Mouse (Mus musculus): Measurements from ENCODE around the gene Wdr25. TPM values are rescaled to one million over a fixed set of nuclear protein-coding genes. Genes with fewer than 3 reads are reported as not detected.

Gene Wdr25
- total and polyA plus RNA-seq, 3 experiments: 8.3 to 12.4 (median 10.8) TPM

DNA sequence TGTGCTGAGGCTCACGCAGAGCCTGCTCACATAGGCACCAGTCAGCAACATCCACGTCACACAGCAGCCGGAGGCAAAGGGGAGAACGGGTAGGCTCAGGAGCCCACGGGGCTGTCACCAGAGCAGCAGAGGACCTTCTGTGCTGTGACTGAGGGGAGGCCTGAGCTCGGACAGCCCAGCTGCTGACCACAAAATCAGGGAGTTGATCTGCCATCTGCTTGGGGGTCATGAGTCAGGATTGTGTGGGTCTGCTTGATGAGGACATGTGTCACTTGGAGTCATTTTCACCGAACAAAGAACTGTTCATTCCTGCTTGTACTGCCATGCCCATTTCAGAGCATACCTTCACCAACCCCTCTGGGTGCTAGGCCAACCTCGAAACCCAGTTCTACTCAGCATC lies 37.2 kb upstream of the Wdr25 start:
- Histone ChIP-seq H3K27me3 (replicated peaks) (no peaks in the 10 kb centered on the region), H3K27ac (ENCODE audit: insufficient read depth, low read depth) (no peak overlapping the region), H3K4me3 (replicated peaks in 1 of 3; ENCODE audit: low read depth in 2 of 3, low read length in 2 of 3, poor library complexity in 1 of 3) (no peak overlapping the region), H3K79me2 (replicated peaks; ENCODE audit: control insufficient read depth, extremely low read depth, insufficient read depth, poor library complexity, severe bottlenecking) (no peaks in the 10 kb centered on the region), H3K9ac (ENCODE audit: insufficient read depth, low read depth) (no peak overlapping the region), H3K4me2 (ENCODE audit: insufficient read depth, low read depth, poor library complexity, severe bottlenecking) (no peak overlapping the region), H3K4me1 (ENCODE audit: control insufficient read depth in 1 of 2, insufficient read depth in 2 of 2) (no peaks in the 10 kb centered on the region), H3K9me3 (replicated peaks; ENCODE audit: low read length) (no peaks in the 10 kb centered on the region), H3K36me3 (replicated peaks in 1 of 2; ENCODE audit: control insufficient read depth in 1 of 2, insufficient read depth in 1 of 2, low read length in 1 of 2) (peaks cover 24 to 55% of the 10 kb centered on the region in 2 experiments)
- dilution Hi-C loops (cut with MboI; ENCODE audit: extremely low pct_ligation_motif_present, extremely low pct_unique_long_range_greater_than_20kb, low sequenced_read_pairs): no loop called here
- in situ Hi-C loops (cut with MboI; ENCODE audit: low pct_ligation_motif_present, low pct_unique_long_range_greater_than_20kb, low sequenced_read_pairs): no loop called here
- DNase-seq (ENCODE audit: extremely low read depth): no peak
- TF ChIP-seq PAX5 (IDR thresholded peaks at IDR 0.05; ENCODE audit: low read length) (no peak), EP300 (IDR thresholded peaks at IDR 0.05; ENCODE audit: low read length) (no peak), ZKSCAN1 (IDR thresholded peaks at IDR 0.05; ENCODE audit: borderline replicate concordance, low read depth, low read length) (no peak), GABPA (IDR thresholded peaks at IDR 0.05; ENCODE audit: insufficient replicate concordance, low read depth, low read length) (no peak), TBP (conservative IDR thresholded peaks at IDR 0.05; ENCODE audit: low read depth, low read length) (no peak), JUN (IDR thresholded peaks at IDR 0.05; ENCODE audit: insufficient read depth, low read depth, low read length) (no peak), KAT2A (IDR thresholded peaks at IDR 0.05; ENCODE audit: insufficient replicate concordance, low read length) (no peak), ZMIZ1 (IDR thresholded peaks at IDR 0.05; ENCODE audit: low read depth, low read length) (no peak), ELF1 (IDR thresholded peaks at IDR 0.05; ENCODE audit: low read depth, low read length) (no peak), ETS1 (conservative IDR thresholded peaks at IDR 0.05; ENCODE audit: low read depth, low read length) (no peak), MAX (IDR thresholded peaks at IDR 0.05; ENCODE audit: low read length) (no peak), TCF12 (IDR thresholded peaks at IDR 0.05; ENCODE audit: low read depth, low read length) (no peak), NRF1 (IDR thresholded peaks at IDR 0.05; ENCODE audit: low read depth, low read length) (no peak), IRF4 (IDR thresholded peaks at IDR 0.05; ENCODE audit: low read depth, low read length) (no peak), HCFC1 (IDR thresholded peaks at IDR 0.05; ENCODE audit: low read depth, low read length) (no peak), MXI1 (IDR thresholded peaks at IDR 0.05; ENCODE audit: low read depth, low read length) (no peak), POLR2A (IDR thresholded peaks at IDR 0.05; ENCODE audit: low read depth, low read length) (no peak)

- H3K79me2 ChIP-seq (replicated peaks; ENCODE audit: control insufficient read depth, extremely low read depth, insufficient read depth, poor library complexity, severe bottlenecking): no peaks in the 10 kb centered on the region
- TF ChIP-seq SMC3 (IDR thresholded peaks at IDR 0.05; ENCODE audit: low read depth, low read length): no peak
- no peak for TF ChIP-seq TBP (conservative IDR thresholded peaks at IDR 0.05; ENCODE audit: low read depth, low read length)
- TF ChIP-seq E2F4 (IDR thresholded peaks at IDR 0.05; ENCODE audit: insufficient replicate concordance, low read depth, low read length): no peak
- no peak for TF ChIP-seq CHD2 (IDR thresholded peaks at IDR 0.05; ENCODE audit: low read length)
- no peak for TF ChIP-seq HCFC1 (IDR thresholded peaks at IDR 0.05; ENCODE audit: low read depth, low read length)
- TF ChIP-seq POLR2AphosphoS2 (IDR thresholded peaks at IDR 0.05; ENCODE audit: low read depth, low read length): no peak
- TF ChIP-seq NELFE (IDR thresholded peaks at IDR 0.05; ENCODE audit: low read depth, low read length): no peak
- no peak for TF ChIP-seq ETS1 (conservative IDR thresholded peaks at IDR 0.05; ENCODE audit: low read depth, low read length)
- no peak for TF ChIP-seq IRF4 (IDR thresholded peaks at IDR 0.05; ENCODE audit: low read depth, low read length)
- TF ChIP-seq GABPA (IDR thresholded peaks at IDR 0.05; ENCODE audit: insufficient replicate concordance, low read depth, low read length): no peak
- TF ChIP-seq PAX5 (IDR thresholded peaks at IDR 0.05; ENCODE audit: low read length): no peak
- TF ChIP-seq ZNF384 (IDR thresholded peaks at IDR 0.05; ENCODE audit: low read depth, low read length): no peak
- TF ChIP-seq ZC3H11A (IDR thresholded peaks at IDR 0.05; ENCODE audit: low read depth, low read length): no peak
- no peak for TF ChIP-seq MAX (IDR thresholded peaks at IDR 0.05; ENCODE audit: low read length)
- TF ChIP-seq RCOR1 (conservative IDR thresholded peaks at IDR 0.05; ENCODE audit: low read depth, low read length): no peak
- TF ChIP-seq JUN (IDR thresholded peaks at IDR 0.05; ENCODE audit: insufficient read depth, low read depth, low read length): no peak
- TF ChIP-seq EP300 (IDR thresholded peaks at IDR 0.05; ENCODE audit: low read length): no peak
- TF ChIP-seq ZKSCAN1 (IDR thresholded peaks at IDR 0.05; ENCODE audit: borderline replicate concordance, low read depth, low read length): no peak
- TF ChIP-seq MXI1 (IDR thresholded peaks at IDR 0.05; ENCODE audit: low read depth, low read length): no peak
- dilution Hi-C loops (cut with MboI; ENCODE audit: extremely low pct_ligation_motif_present, extremely low pct_unique_long_range_greater_than_20kb, low sequenced_read_pairs) (no loop called here), in situ Hi-C loops (cut with MboI; ENCODE audit: low pct_ligation_motif_present, low pct_unique_long_range_greater_than_20kb, low sequenced_read_pairs) (no loop called here)
- H3K9me3 ChIP-seq (replicated peaks; ENCODE audit: low read length): no peaks in the 10 kb centered on the region
- H3K9ac ChIP-seq (ENCODE audit: insufficient read depth, low read depth): no peak overlapping the region
- H3K27me3 ChIP-seq (replicated peaks): no peaks in the 10 kb centered on the region
- no peaks in the 10 kb centered on the region for H3K4me1 ChIP-seq (ENCODE audit: control insufficient read depth in 1 of 2, insufficient read depth in 2 of 2)
- H3K27ac ChIP-seq (ENCODE audit: insufficient read depth, low read depth): no peak overlapping the region
- no peak for DNase-seq (ENCODE audit: extremely low read depth)
- peaks cover 31 to 64% of the 10 kb centered on the region in 2 experiments for H3K36me3 ChIP-seq (replicated peaks in 1 of 2; ENCODE audit: control insufficient read depth in 1 of 2, insufficient read depth in 1 of 2, low read length in 1 of 2)
- no peak overlapping the region for H3K4me3 ChIP-seq (replicated peaks in 1 of 3; ENCODE audit: low read depth in 2 of 3, low read length in 2 of 3, poor library complexity in 1 of 3)
- no peak overlapping the region for H3K4me2 ChIP-seq (ENCODE audit: insufficient read depth, low read depth, poor library complexity, severe bottlenecking)
These were observed 36.3 kb upstream of the Wdr25 start for GRCm38 (mm10) chr12:108857109-108857508.
